Mouse (Mus musculus) CH12.LX (cell line): ENCODE results near the gene Gm20388. TPM values are rescaled to one million over a fixed set of nuclear protein-coding genes. Genes with fewer than 3 reads are reported as not detected.

ENCODE experiments used
- DNase-seq: peaks from one replicate; pipeline ENCODE4 v3.0.0-alpha.2; 2013; ENCODE audit errors: extremely low read depth
- H3K27ac ChIP-seq: 2 replicates; pipeline ENCODE4 v1.5.1; 2012; ENCODE audit warnings: low read depth, mild to moderate bottlenecking, control low read depth, moderate library complexity; ENCODE audit not compliant: insufficient read depth
- H3K27me3 ChIP-seq: replicated peaks from 2 replicates; pipeline ENCODE3; 2012; ENCODE audit warnings: inconsistent platforms
- H3K36me3 ChIP-seq, 2 experiments: replicated peaks in 1 of 2; 2 replicates each; pipeline versions ENCODE3 to v1.6.1; 2012; ENCODE audit warnings: inconsistent platforms in 1 of 2, low read length in 1 of 2, mild to moderate bottlenecking in 1 of 2, mixed read lengths in 1 of 2, moderate library complexity in 1 of 2; ENCODE audit not compliant: control insufficient read depth in 1 of 2, insufficient read depth in 1 of 2
- H3K4me1 ChIP-seq, 2 experiments: 2 replicates each; pipeline ENCODE4 v1.6.1; 2012; ENCODE audit warnings: inconsistent platforms in 1 of 2, moderate library complexity in 1 of 2; ENCODE audit not compliant: insufficient read depth in 2 of 2, control insufficient read depth in 1 of 2
- H3K4me2 ChIP-seq: 2 replicates; pipeline ENCODE4 v1.6.1; 2012; ENCODE audit warnings: low read depth, mild to moderate bottlenecking, control low read depth; ENCODE audit not compliant: poor library complexity, insufficient read depth, severe bottlenecking
- H3K4me3 ChIP-seq, 3 experiments: fragments of 150-350 bp in 1 of 3; sonication (generic) in 1 of 3; replicated peaks in 1 of 3; 2 replicates each; pipeline versions ENCODE3 to v1.5.1; 2011 to 2012; ENCODE audit warnings: low read depth in 2 of 3, low read length in 2 of 3, mild to moderate bottlenecking in 2 of 3, moderate library complexity in 2 of 3, control low read depth in 1 of 3, improper control_type of control experiment in 1 of 3, inconsistent platforms in 1 of 3, mixed read lengths in 1 of 3; ENCODE audit not compliant: poor library complexity in 1 of 3
- H3K79me2 ChIP-seq: replicated peaks from 2 replicates; pipeline ENCODE4 v1.6.1; 2012; ENCODE audit warnings: mild to moderate bottlenecking, moderate library complexity; ENCODE audit not compliant: control insufficient read depth, poor library complexity, insufficient read depth, severe bottlenecking; ENCODE audit errors: extremely low read depth
- H3K9ac ChIP-seq: 2 replicates; pipeline ENCODE4 v1.6.1; 2012; ENCODE audit warnings: low read depth, mild to moderate bottlenecking, control low read depth, moderate library complexity; ENCODE audit not compliant: insufficient read depth
- H3K9me3 ChIP-seq: replicated peaks from 2 replicates; pipeline ENCODE3; 2012; ENCODE audit warnings: low read length, inconsistent platforms, mixed read lengths
- BHLHE40 ChIP-seq: IDR thresholded peaks from 2 replicates; pipeline ENCODE4 v1.6.1; 2011; ENCODE audit warnings: mild to moderate bottlenecking, low read depth, low read length, improper control_type of control experiment
- CHD2 ChIP-seq: IDR thresholded peaks from 2 replicates; pipeline ENCODE4 v1.6.1; 2011; ENCODE audit warnings: low read length, improper control_type of control experiment
- E2F4 ChIP-seq: IDR thresholded peaks from 2 replicates; pipeline ENCODE4 v1.6.1; 2011; ENCODE audit warnings: low read depth, low read length, improper control_type of control experiment; ENCODE audit not compliant: insufficient replicate concordance
- EP300 ChIP-seq: IDR thresholded peaks from 2 replicates; pipeline ENCODE4 v1.6.1; 2011; ENCODE audit warnings: low read length, improper control_type of control experiment
- ETS1 ChIP-seq: conservative IDR thresholded peaks from 2 replicates; pipeline ENCODE4 v1.6.1; 2012; ENCODE audit warnings: low read depth, mild to moderate bottlenecking, inconsistent platforms, low read length, improper control_type of control experiment, moderate library complexity
- HCFC1 ChIP-seq: IDR thresholded peaks from 2 replicates; pipeline ENCODE4 v1.6.1; 2012; ENCODE audit warnings: low read depth, mild to moderate bottlenecking, inconsistent platforms, low read length, improper control_type of control experiment
- JUND ChIP-seq: conservative IDR thresholded peaks from 2 replicates; pipeline ENCODE4 v1.6.1; 2011; ENCODE audit warnings: low read depth, low read length, improper control_type of control experiment
- KAT2A ChIP-seq: IDR thresholded peaks from 2 replicates; pipeline ENCODE4 v1.6.1; 2012; ENCODE audit warnings: low read length, improper control_type of control experiment, inconsistent platforms; ENCODE audit not compliant: insufficient replicate concordance
- MEF2A ChIP-seq: IDR thresholded peaks from 2 replicates; pipeline ENCODE4 v1.6.1; 2014; ENCODE audit warnings: low read depth, mild to moderate bottlenecking, inconsistent platforms, low read length, improper control_type of control experiment, borderline replicate concordance
- MYC ChIP-seq: IDR thresholded peaks from 2 replicates; pipeline ENCODE4 v1.6.1; 2011; ENCODE audit warnings: low read depth, mild to moderate bottlenecking, improper control_type of control experiment, low read length
- NRF1 ChIP-seq: IDR thresholded peaks from 2 replicates; pipeline ENCODE4 v1.6.1; 2014; ENCODE audit warnings: low read depth, mild to moderate bottlenecking, inconsistent platforms, low read length, improper control_type of control experiment, moderate library complexity
- RCOR1 ChIP-seq: conservative IDR thresholded peaks from 2 replicates; pipeline ENCODE4 v1.6.1; 2012; ENCODE audit warnings: low read depth, mild to moderate bottlenecking, inconsistent platforms, low read length, improper control_type of control experiment
- SIN3A ChIP-seq: IDR thresholded peaks from 2 replicates; pipeline ENCODE4 v1.6.1; 2012; ENCODE audit warnings: low read length, improper control_type of control experiment, inconsistent platforms
- SMC3 ChIP-seq: IDR thresholded peaks from 2 replicates; pipeline ENCODE4 v1.6.1; 2011; ENCODE audit warnings: low read depth, low read length, improper control_type of control experiment
- TCF12 ChIP-seq: IDR thresholded peaks from 2 replicates; pipeline ENCODE4 v1.6.1; 2014; ENCODE audit warnings: low read depth, mild to moderate bottlenecking, inconsistent platforms, low read length, improper control_type of control experiment
- ZKSCAN1 ChIP-seq: IDR thresholded peaks from 2 replicates; pipeline ENCODE4 v1.6.1; 2012; ENCODE audit warnings: low read depth, inconsistent platforms, low read length, improper control_type of control experiment, borderline replicate concordance
- dilution Hi-C: fragments of 300-500 bp; cut with MboI; formaldehyde crosslinking; loops from 2 replicates; pipeline ENCODE4 v1.14.3; 2020; ENCODE audit warnings: low sequenced_read_pairs; ENCODE audit not compliant: extremely low pct_unique_long_range_greater_than_20kb, extremely low pct_ligation_motif_present
- in situ Hi-C: fragments of 300-500 bp; cut with MboI; formaldehyde crosslinking; loops from 3 replicates; pipeline ENCODE4 v1.14.3; 2019; ENCODE audit warnings: low sequenced_read_pairs, low pct_ligation_motif_present, low pct_unique_long_range_greater_than_20kb, mixed read lengths
- polyA plus RNA-seq: library from polyadenylated mRNA; unstranded; fragments of >175 nt; gene quantifications from 2 replicates; pipeline ENCODE4 v1.2.1, GENCODE M21; 2012; ENCODE audit warnings: low read depth; ENCODE audit not compliant: insufficient read length
- total RNA-seq, 2 experiments: library from RNA; depleted of rRNA; stranded (reverse); fragments of 300-350 nt in 1 of 2; fragments of >200 nt in 1 of 2; gene quantifications; 2 replicates each; pipeline ENCODE4 v1.2.3; 2012 to 2014

Gene Gm20388
- total and polyA plus RNA-seq, 3 experiments = 14.8 to 26.3 (median 22.2) TPM

GRCm38 (mm10) chr8:120119429-120119828, 208.8 kb downstream of the Gm20388 start:
- Histone ChIP-seq H3K4me2 (no peak overlapping the region), H3K27me3 (peaks cover 91% of the 10 kb centered on the region), H3K4me3 (no peak overlapping the region), H3K9ac (no peak overlapping the region), H3K79me2 (no peaks in the 10 kb centered on the region), H3K9me3 (peaks cover 16% of the 10 kb centered on the region), H3K27ac (no peak overlapping the region), H3K36me3 (no peaks in the 10 kb centered on the region), H3K4me1 (peaks cover 9 to 20% of the 10 kb centered on the region in 2 experiments)
- in situ Hi-C loops = no loop called here
- DNase-seq = no peak
- TF ChIP-seq TCF12 = no peak
- no peak for TF ChIP-seq SMC3
- no peak for TF ChIP-seq CHD2
- no peak for TF ChIP-seq SIN3A
- no peak for TF ChIP-seq KAT2A
- no peak for TF ChIP-seq BHLHE40
- no peak for TF ChIP-seq ETS1
- no peak for TF ChIP-seq RCOR1
- TF ChIP-seq ZKSCAN1 = no peak
- no peak for TF ChIP-seq NRF1
- TF ChIP-seq HCFC1 = no peak
- dilution Hi-C loops = no loop called here

DNA sequence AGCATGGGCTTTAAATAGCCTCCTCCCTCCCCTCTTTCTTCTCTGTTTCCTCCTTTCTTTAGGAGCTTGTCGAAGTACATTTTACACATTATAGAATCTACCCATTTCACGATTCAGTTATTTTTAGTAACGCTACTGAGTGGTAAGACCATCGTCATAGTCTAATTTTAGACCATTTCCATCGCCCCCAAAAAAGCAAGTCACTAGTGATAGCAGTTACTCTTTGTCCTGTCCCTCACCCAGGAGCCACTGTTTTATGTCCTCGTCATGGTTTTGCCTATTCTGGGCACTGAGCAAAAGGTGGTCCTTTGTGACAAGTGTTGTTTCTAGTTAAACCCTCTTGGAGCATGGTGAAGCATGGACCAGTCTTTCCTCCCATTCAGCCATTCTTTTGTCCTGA, 209.3 kb downstream of the Gm20388 start:
- Histone ChIP-seq H3K4me2 (no peak overlapping the region), H3K4me1 (peaks cover 7 to 20% of the 10 kb centered on the region in 2 experiments), H3K9me3 (peaks cover 11% of the 10 kb centered on the region), H3K4me3 (no peak overlapping the region), H3K27ac (no peak overlapping the region), H3K9ac (no peak overlapping the region), H3K36me3 (no peaks in the 10 kb centered on the region), H3K27me3 (peaks cover 91% of the 10 kb centered on the region), H3K79me2 (no peaks in the 10 kb centered on the region)
- no peak for DNase-seq
- in situ Hi-C loops = no loop called here
- TF ChIP-seq MYC (no peak), MEF2A (no peak), JUND (no peak), TCF12 (no peak), EP300 (no peak), E2F4 (no peak)
- TF ChIP-seq, all 38 proteins: peak for 0
- dilution Hi-C loops = no loop called here
